Mouse (Mus musculus) heart, embryonic 16.5 days (tissue): Measurements from ENCODE around the gene Mgat2. TPM values are rescaled to one million over a fixed set of nuclear protein-coding genes. Genes with fewer than 3 reads are reported as not detected.

Source experiments
- microRNA-seq: library from miRNA; unstranded; fragments of <30 nt; microRNA quantifications from one replicate; pipeline ENCODE4, GENCODE M21; 2017
- polyA plus RNA-seq: library from polyadenylated mRNA; unstranded; fragments of >200 nt; fragmentation: Nextera tagmentation; extraction: Ambion mirVana; gene quantifications from 2 replicates; pipeline ENCODE4 v1.2.1, GENCODE M21; 2015

The Mgat2 gene
- polyA plus RNA-seq, 1 experiment from 2014 or later = 40.2 TPM

Small RNAs within 50 kb of the gene (microRNA-seq; reads per million reads assigned to microRNA genes)
- gene Gm47287 (not detected), gene Gm47295 (0.79 reads per million)

Other genes starting within 250 kb of the Mgat2 start
- gene Rps29, start 25.0 kb upstream of the Mgat2 start, polyA plus RNA-seq = 999 and 1,027 TPM in 2 replicates
- gene Lrr1, start 15.3 kb upstream of the Mgat2 start, polyA plus RNA-seq = 13.5 and 14.0 TPM in 2 replicates
- 395 and 435 TPM in 2 replicates for gene Rpl36al, start 74 bp upstream of the Mgat2 start, polyA plus RNA-seq
- gene Gm49383, start 12.9 kb downstream of the Mgat2 start, polyA plus RNA-seq = 14.8 and 17.6 TPM in 2 replicates
- gene Dnaaf2, start 14.3 kb downstream of the Mgat2 start, polyA plus RNA-seq = 6.1 and 7.8 TPM in 2 replicates
- gene Gm49384, start 20.1 kb downstream of the Mgat2 start, polyA plus RNA-seq = 14.1 and 18.9 TPM in 2 replicates
- 15.0 TPM in 2 replicates for gene Pole2, start 44.0 kb downstream of the Mgat2 start, polyA plus RNA-seq
- 10.8 and 12.7 TPM in 2 replicates for gene Klhdc1, start 57.0 kb downstream of the Mgat2 start, polyA plus RNA-seq
- 117 and 127 TPM in 2 replicates for gene Klhdc2, start 112.5 kb downstream of the Mgat2 start, polyA plus RNA-seq
- 62.6 and 68.5 TPM in 2 replicates for gene Nemf, start 173.0 kb downstream of the Mgat2 start, polyA plus RNA-seq
- gene Arf6, start 188.0 kb downstream of the Mgat2 start, polyA plus RNA-seq = 31.1 and 32.3 TPM in 2 replicates
- 1.5 and 1.7 TPM in 2 replicates for gene Gm9887, start 188.3 kb downstream of the Mgat2 start, polyA plus RNA-seq